Comparison of ENCODE assay signal across 8 mouse cellular contexts in the genomic region with DNA sequence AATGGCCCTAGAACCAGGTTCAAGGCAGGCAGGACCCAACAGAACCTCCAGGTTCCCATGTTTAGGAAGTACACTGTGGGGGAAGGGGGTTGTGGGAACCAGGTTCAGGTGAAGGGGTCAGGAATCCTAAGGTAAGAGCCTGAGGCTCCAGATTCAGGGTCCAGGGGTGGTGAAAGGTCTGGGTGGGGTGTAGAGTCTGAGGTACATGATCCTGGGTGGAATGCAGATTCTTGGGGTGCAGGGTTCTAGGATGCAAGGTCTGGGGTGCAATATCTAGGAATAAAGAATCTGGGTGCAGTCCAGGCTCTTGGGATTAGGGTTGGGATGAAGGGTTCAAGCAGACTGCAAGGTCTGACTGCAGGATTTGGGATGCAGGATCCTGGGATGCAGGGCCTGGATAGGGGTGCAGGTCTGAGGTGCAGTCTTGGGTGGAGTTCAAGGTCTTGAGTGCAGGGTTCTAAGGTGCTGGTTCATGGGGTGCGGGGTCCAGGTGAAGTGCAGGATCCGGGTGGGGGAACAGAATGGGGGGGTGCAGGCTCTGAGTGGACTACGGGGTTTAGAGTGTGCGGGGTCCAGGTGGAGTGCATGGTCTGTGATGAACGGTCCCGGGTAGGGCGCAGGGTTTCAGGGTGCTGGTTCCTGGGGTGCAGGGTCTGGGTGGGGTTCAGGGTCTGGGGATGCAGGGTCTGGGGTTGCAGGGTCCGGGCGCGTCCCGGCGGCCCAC. TPM values are rescaled to one million over a fixed set of nuclear protein-coding genes. Genes with fewer than 3 reads are reported as not detected.
DNase-seq lines count a peak whose midpoint lies in the region; ATAC-seq and TF ChIP-seq lines count a peak whose summit lies in the region.

No protein-coding gene starts in this region.

- peaks cover 39% of the 10 kb centered on the region for H3K4me1 ChIP-seq in heart, embryonic 12.5 days (replicated peaks)
- H3K4me1 ChIP-seq in MEL (ENCODE audit: control insufficient read depth in 1 of 2, insufficient read depth in 2 of 2, low read length in 2 of 2): peaks cover 3 to 21% of the 10 kb centered on the region in 2 experiments
- H3K4me1 ChIP-seq in heart, postnatal 0 days (ENCODE audit: control insufficient read depth, insufficient read depth): peaks cover 11% of the 10 kb centered on the region

- TF ChIP-seq POLR2A in MEL (IDR thresholded peaks at IDR 0.05; ENCODE audit: control insufficient read depth in 1 of 2, insufficient read depth in 1 of 2, low read depth in 1 of 2, low read length in 2 of 2, poor library complexity in 1 of 2): no peak

- H3K9ac ChIP-seq in heart, embryonic 12.5 days: peak overlapping the region; percentile 99
- peak overlapping the region; percentile 90 for H3K9ac ChIP-seq in MEL (ENCODE audit: control insufficient read depth, low read depth, low read length, poor library complexity, severe bottlenecking)
- peak overlapping the region; percentile 92 for H3K9ac ChIP-seq in heart, postnatal 0 days (replicated peaks; ENCODE audit: low read depth, low read length)

- H3K4me2 ChIP-seq in heart, embryonic 12.5 days: peak overlapping the region; percentile 95
- peak overlapping the region; percentile 87 for H3K4me2 ChIP-seq in heart, postnatal 0 days (ENCODE audit: low read depth, low read length)

- TF ChIP-seq EP300 in MEL (IDR thresholded peaks at IDR 0.05; ENCODE audit: low read depth in 1 of 2, low read length in 2 of 2): no peak
- no peak for TF ChIP-seq EP300 in heart, postnatal 0 days (IDR thresholded peaks at IDR 0.05; ENCODE audit: low read depth)

- no peak for DNase-seq in heart, postnatal 4 days
- DNase-seq in MEL (ENCODE audit: low read depth, low spot score): no peak
- no peak for DNase-seq in heart, postnatal 0 days (ENCODE audit: low spot score)
- DNase-seq in embryo, embryonic 10.5 days (ENCODE audit: low spot score): no peak
- DNase-seq in urinary bladder, postnatal 25 days (ENCODE audit: low spot score): no peak
- DNase-seq in cerebellum, adult 11 months: no peak

- H3K4me3 ChIP-seq in heart, embryonic 12.5 days: peak overlapping the region; percentile 92
- peak overlapping the region; percentile 86 to 92 for H3K4me3 ChIP-seq in MEL (ENCODE audit: control insufficient read depth in 1 of 2, insufficient read depth in 1 of 2, low read depth in 2 of 2, low read length in 2 of 2)
- peak overlapping the region; percentile 87 for H3K4me3 ChIP-seq in heart, postnatal 0 days (ENCODE audit: low read depth, low read length)
- peak overlapping the region; percentile 37 for H3K4me3 ChIP-seq in macrophage (ENCODE audit: inconsistent target)

- H3K36me3 ChIP-seq in heart, embryonic 12.5 days: peaks cover 9% of the 10 kb centered on the region
- H3K36me3 ChIP-seq in MEL (ENCODE audit: control insufficient read depth in 1 of 2, insufficient read depth in 2 of 2, low read length in 2 of 2) (peaks cover 0 to 9% of the 10 kb centered on the region in 2 experiments; a peak in 2 of 4 replicates), macrophage (ENCODE audit: inconsistent target) (no peaks in the 10 kb centered on the region)
- H3K36me3 ChIP-seq in heart, postnatal 0 days (replicated peaks; ENCODE audit: control insufficient read depth, insufficient read depth, low read length): peaks cover 6% of the 10 kb centered on the region; the same call in 1 of the 2 replicates

- TF ChIP-seq RAD21 in MEL (IDR thresholded peaks at IDR 0.05; ENCODE audit: low read depth, low read length): no peak

- no peaks in the 10 kb centered on the region for H3K27me3 ChIP-seq in heart, embryonic 12.5 days (replicated peaks)
- no peaks in the 10 kb centered on the region for H3K27me3 ChIP-seq in MEL (ENCODE audit: control insufficient read depth in 1 of 2, insufficient read depth in 2 of 2, low read length in 2 of 2)
- H3K27me3 ChIP-seq in heart, postnatal 0 days (ENCODE audit: control insufficient read depth, insufficient read depth, low read length): no peaks in the 10 kb centered on the region

- peaks cover 8% of the 10 kb centered on the region for H3K79me2 ChIP-seq in MEL (ENCODE audit: control insufficient read depth, insufficient read depth, low read length, poor library complexity)
- peaks cover 24% of the 10 kb centered on the region; the same call in 1 of the 2 replicates for H3K79me2 ChIP-seq in macrophage (ENCODE audit: inconsistent target)

- WGBS in heart, embryonic 12.5 days: 5% methylated on average over 12 of the region's 12 CpGs
- 7% methylated on average over 10 of the region's 12 CpGs for WGBS in heart, postnatal 0 days
- 4% methylated on average over 11 of the region's 12 CpGs for whole genome bisulfite sequencing in macrophage (ENCODE audit: missing documents)

- peak overlapping the region; percentile 69 for H3K27ac ChIP-seq in heart, embryonic 12.5 days (ENCODE audit: poor library complexity, severe bottlenecking)
- peak overlapping the region; percentile 34; the same call in 1 of the 2 replicates for H3K27ac ChIP-seq in MEL (ENCODE audit: control insufficient read depth, low read depth, low read length)
- peak overlapping the region; percentile 72 for H3K27ac ChIP-seq in heart, postnatal 0 days (ENCODE audit: low read depth)
- no peak overlapping the region for H3K27ac ChIP-seq in macrophage

- ATAC-seq in heart, embryonic 12.5 days (ENCODE audit: insufficient number of reproducible peaks, low FRiP score): peak; percentile 29; the same call in 1 of the 2 replicates
- ATAC-seq in heart, postnatal 0 days (ENCODE audit: insufficient read depth, low read depth): no peak; the same call in 1 of the 2 replicates

- TF ChIP-seq CTCF in MEL (IDR thresholded peaks at IDR 0.05 in 2 of 3, conservative IDR thresholded peaks at IDR 0.05 in 1 of 3; ENCODE audit: control insufficient read depth in 1 of 3, insufficient read depth in 1 of 3, low read depth in 2 of 3, low read length in 3 of 3, poor library complexity in 1 of 3, severe bottlenecking in 1 of 3): no peak
- no peak for TF ChIP-seq CTCF in heart, postnatal 0 days (IDR thresholded peaks at IDR 0.05; ENCODE audit: low read depth)

- no peaks in the 10 kb centered on the region for H3K9me3 ChIP-seq in heart, embryonic 12.5 days (replicated peaks)
- H3K9me3 ChIP-seq in MEL (replicated peaks; ENCODE audit: insufficient read depth, low read length): no peaks in the 10 kb centered on the region
- H3K9me3 ChIP-seq in heart, postnatal 0 days (replicated peaks; ENCODE audit: control insufficient read depth, low read length): no peaks in the 10 kb centered on the region

RNA-seq across cellular contexts. Expression of a gene that starts 1.3 kb away (rescaled TPM):
- polyA plus RNA-seq in heart, embryonic 12.5 days (2016; fragmentation: Nextera tagmentation; extraction: Ambion mirVana): 64.9 and 65.7 TPM in 2 replicates
- total RNA-seq in heart, postnatal 4 days (2021): 10 to 100 TPM; 42.2 to 42.4 TPM
- 35.4 and 43.1 TPM in 2 replicates for total RNA-seq in MEL (2012; rRNA removed)
- 10 to 100 TPM in 1 of 2 experiments, not detected in 1; 81.8 TPM for polyA plus RNA-seq in MEL (2012; ENCODE audit: insufficient read depth in 1 of 2, insufficient read length in 2 of 2, low read depth in 1 of 2, low replicate concordance in 2 of 2, missing spikeins in 1 of 2)
- 92.2 and 108 TPM in 2 replicates for total RNA-seq in heart, postnatal 0 days (2014; rRNA removed; ENCODE audit: low replicate concordance)
- polyA plus RNA-seq in heart, postnatal 0 days (2015; fragmentation: Nextera tagmentation; extraction: Ambion mirVana): 36.7 and 40.6 TPM in 2 replicates
- 10 to 100 TPM in 15 of 26 experiments, 1 to 10 TPM in 11; 1.8 to 28.3 (median 14.1) TPM for total RNA-seq in macrophage (2018; cell fraction: chromatin; rRNA removed)
- 10 to 100 TPM; 15.2 to 30.1 (median 24.2) TPM for total RNA-seq in macrophage (2018; cell fraction: cytosol; rRNA removed)
- total RNA-seq in macrophage (2018; cell fraction: nucleus; rRNA removed): 10 to 100 TPM in 14 of 26 experiments, 1 to 10 TPM in 12; 4.9 to 21.9 (median 10.8) TPM
- 16.9 to 26.0 TPM (median 21.9 TPM) in 3 replicates for polyA plus RNA-seq in macrophage (2018)

RNA-seq across cellular contexts. Expression of a gene that starts 22.3 kb away (rescaled TPM):
- polyA plus RNA-seq in heart, embryonic 12.5 days (2016; fragmentation: Nextera tagmentation; extraction: Ambion mirVana): 99.6 and 102 TPM in 2 replicates
- 100 to 1,000 TPM; 105 TPM for total RNA-seq in heart, postnatal 4 days (2021)
- total RNA-seq in MEL (2012; rRNA removed): 68.6 and 87.1 TPM in 2 replicates
- 100 to 1,000 TPM in 1 of 2 experiments, 10 to 100 TPM in 1; 47.4 to 184 TPM for polyA plus RNA-seq in MEL (2012; ENCODE audit: insufficient read depth in 1 of 2, insufficient read length in 2 of 2, low read depth in 1 of 2, low replicate concordance in 2 of 2, missing spikeins in 1 of 2)
- 150 and 174 TPM in 2 replicates for total RNA-seq in heart, postnatal 0 days (2014; rRNA removed; ENCODE audit: low replicate concordance)
- polyA plus RNA-seq in heart, postnatal 0 days (2015; fragmentation: Nextera tagmentation; extraction: Ambion mirVana): 76.9 and 78.3 TPM in 2 replicates
- 100 to 1,000 TPM in 1 of 26 experiments, 10 to 100 TPM in 22, 1 to 10 TPM in 3; 7.0 to 106 (median 37.3) TPM for total RNA-seq in macrophage (2018; cell fraction: chromatin; rRNA removed)
- total RNA-seq in macrophage (2018; cell fraction: cytosol; rRNA removed): 100 to 1,000 TPM in 18 of 26 experiments, 10 to 100 TPM in 8; 59.8 to 198 (median 116) TPM
- total RNA-seq in macrophage (2018; cell fraction: nucleus; rRNA removed): 100 to 1,000 TPM in 2 of 26 experiments, 10 to 100 TPM in 24; 19.5 to 123 (median 68.6) TPM
- 75.7 to 134 TPM (median 82.8 TPM) in 3 replicates for polyA plus RNA-seq in macrophage (2018)

RNA-seq across cellular contexts. Expression of a gene that starts 32.9 kb away (rescaled TPM):
- 131 and 136 TPM in 2 replicates for polyA plus RNA-seq in heart, embryonic 12.5 days (2016; fragmentation: Nextera tagmentation; extraction: Ambion mirVana)
- 100 to 1,000 TPM; 142 to 162 TPM for total RNA-seq in heart, postnatal 4 days (2021)
- 125 and 132 TPM in 2 replicates for total RNA-seq in MEL (2012; rRNA removed)
- 100 to 1,000 TPM in 1 of 2 experiments, not detected in 1; 231 TPM for polyA plus RNA-seq in MEL (2012; ENCODE audit: insufficient read depth in 1 of 2, insufficient read length in 2 of 2, low read depth in 1 of 2, low replicate concordance in 2 of 2, missing spikeins in 1 of 2)
- total RNA-seq in heart, postnatal 0 days (2014; rRNA removed; ENCODE audit: low replicate concordance): 141 and 149 TPM in 2 replicates
- polyA plus RNA-seq in heart, postnatal 0 days (2015; fragmentation: Nextera tagmentation; extraction: Ambion mirVana): 69.1 and 75.6 TPM in 2 replicates
- total RNA-seq in macrophage (2018; cell fraction: chromatin; rRNA removed): 10 to 100 TPM; 21.1 to 94.3 (median 56.1) TPM
- total RNA-seq in macrophage (2018; cell fraction: cytosol; rRNA removed): 10 to 100 TPM; 27.4 to 80.7 (median 43.5) TPM
- 10 to 100 TPM; 22.9 to 90.8 (median 48.4) TPM for total RNA-seq in macrophage (2018; cell fraction: nucleus; rRNA removed)
- polyA plus RNA-seq in macrophage (2018): 66.6 to 78.0 TPM (median 74.8 TPM) in 3 replicates

RNA-seq across cellular contexts. Expression of a gene that starts 46.2 kb away (rescaled TPM):
- polyA plus RNA-seq in heart, embryonic 12.5 days (2016; fragmentation: Nextera tagmentation; extraction: Ambion mirVana): 34.8 and 38.1 TPM in 2 replicates
- total RNA-seq in heart, postnatal 4 days (2021): 10 to 100 TPM; 12.5 to 13.0 TPM
- total RNA-seq in MEL (2012; rRNA removed): 38.3 and 38.7 TPM in 2 replicates
- polyA plus RNA-seq in MEL (2012; ENCODE audit: insufficient read depth in 1 of 2, insufficient read length in 2 of 2, low read depth in 1 of 2, low replicate concordance in 2 of 2, missing spikeins in 1 of 2) (10 to 100 TPM in 1 of 2 experiments, not detected in 1; 63.4 TPM), macrophage (2018) (34.5 to 48.6 TPM (median 44.2 TPM) in 3 replicates)
- total RNA-seq in heart, postnatal 0 days (2014; rRNA removed; ENCODE audit: low replicate concordance): 15.0 and 15.6 TPM in 2 replicates
- 10.8 and 11.5 TPM in 2 replicates for polyA plus RNA-seq in heart, postnatal 0 days (2015; fragmentation: Nextera tagmentation; extraction: Ambion mirVana)
- total RNA-seq in macrophage (2018; cell fraction: chromatin; rRNA removed): 10 to 100 TPM; 24.0 to 85.6 (median 50.0) TPM
- 10 to 100 TPM; 42.5 to 58.5 (median 53.2) TPM for total RNA-seq in macrophage (2018; cell fraction: cytosol; rRNA removed)
- total RNA-seq in macrophage (2018; cell fraction: nucleus; rRNA removed): 10 to 100 TPM; 29.7 to 68.5 (median 43.5) TPM

RNA-seq across cellular contexts. Expression of a gene that starts 46.4 kb away (rescaled TPM):
- polyA plus RNA-seq in heart, embryonic 12.5 days (2016; fragmentation: Nextera tagmentation; extraction: Ambion mirVana): 13.2 and 18.4 TPM in 2 replicates
- 1 to 10 TPM; 3.2 to 4.6 TPM for total RNA-seq in heart, postnatal 4 days (2021)
- 1.0 and 1.5 TPM in 2 replicates for total RNA-seq in MEL (2012; rRNA removed)
- polyA plus RNA-seq in MEL (2012; ENCODE audit: insufficient read depth in 1 of 2, insufficient read length in 2 of 2, low read depth in 1 of 2, low replicate concordance in 2 of 2, missing spikeins in 1 of 2) (1 to 10 TPM in 1 of 2 experiments, not detected in 1; 3.8 TPM), macrophage (2018) (1.9 to 5.5 TPM (median 2.3 TPM) in 3 replicates)
- 6.6 and 6.9 TPM in 2 replicates for total RNA-seq in heart, postnatal 0 days (2014; rRNA removed; ENCODE audit: low replicate concordance)
- 3.6 and 7.3 TPM in 2 replicates for polyA plus RNA-seq in heart, postnatal 0 days (2015; fragmentation: Nextera tagmentation; extraction: Ambion mirVana)
- total RNA-seq in macrophage (2018; cell fraction: chromatin; rRNA removed): 10 to 100 TPM in 24 of 26 experiments, 1 to 10 TPM in 2; 6.5 to 49.9 (median 24.1) TPM
- 1 to 10 TPM; 1.4 to 4.2 (median 2.3) TPM for total RNA-seq in macrophage (2018; cell fraction: cytosol; rRNA removed)
- total RNA-seq in macrophage (2018; cell fraction: nucleus; rRNA removed): 10 to 100 TPM in 15 of 26 experiments, 1 to 10 TPM in 11; 3.1 to 26.8 (median 11.3) TPM

Comparison
In these comparisons a context has a peak if more than half of its experiments do, and no peak if none do; other contexts are left out.
1. H3K4me3 ChIP-seq: peak in every context shown above with its lines; median percentile 92 in heart, embryonic 12.5 days; 89 in MEL; 87 in heart, postnatal 0 days; 37 in macrophage.